Mouse (Mus musculus): ENCODE measurements around the gene Metap1. TPM values are rescaled to one million over a fixed set of nuclear protein-coding genes. Genes with fewer than 3 reads are reported as not detected.

The Metap1 gene
- total RNA-seq, 2 experiments from 2014 or later, result 38.7 to 45.5 TPM

DNA sequence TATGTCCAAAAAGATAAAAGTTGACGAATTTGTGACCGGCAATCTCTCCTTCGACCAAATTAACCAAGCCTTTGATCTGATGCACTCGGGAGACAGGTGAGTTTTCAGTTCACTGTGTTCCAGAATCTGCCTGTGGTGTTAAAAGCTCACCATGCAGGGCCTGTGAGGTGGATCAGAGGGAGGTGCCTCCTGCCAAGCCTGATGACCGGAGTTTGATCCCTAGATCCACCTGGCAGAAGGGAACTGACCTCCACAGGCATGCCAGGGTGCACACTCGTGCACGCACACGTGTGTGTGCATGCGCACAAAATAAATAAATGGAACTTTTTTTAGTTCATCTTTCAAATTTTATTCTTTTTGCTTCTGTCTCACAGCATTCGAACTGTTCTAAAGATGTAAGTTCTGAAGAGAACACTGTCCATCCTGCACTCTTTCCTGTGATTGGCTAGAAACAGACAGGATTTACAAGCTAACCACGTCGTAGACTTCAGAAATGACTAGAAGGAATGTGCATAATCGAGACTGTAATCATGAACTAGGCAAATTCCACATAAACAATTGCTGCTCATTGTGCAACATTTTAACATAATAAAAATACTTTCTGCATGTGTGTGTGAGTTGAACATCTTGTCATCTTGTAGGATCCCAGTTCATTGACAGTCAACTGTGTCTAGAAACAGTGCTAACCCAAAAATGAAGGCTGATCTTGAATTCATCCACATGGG is 34.4 kb downstream of the Metap1 start:
- no peak for ATAC-seq (replicated peaks; ENCODE audit: poor library complexity, severe bottlenecking)

DNA sequence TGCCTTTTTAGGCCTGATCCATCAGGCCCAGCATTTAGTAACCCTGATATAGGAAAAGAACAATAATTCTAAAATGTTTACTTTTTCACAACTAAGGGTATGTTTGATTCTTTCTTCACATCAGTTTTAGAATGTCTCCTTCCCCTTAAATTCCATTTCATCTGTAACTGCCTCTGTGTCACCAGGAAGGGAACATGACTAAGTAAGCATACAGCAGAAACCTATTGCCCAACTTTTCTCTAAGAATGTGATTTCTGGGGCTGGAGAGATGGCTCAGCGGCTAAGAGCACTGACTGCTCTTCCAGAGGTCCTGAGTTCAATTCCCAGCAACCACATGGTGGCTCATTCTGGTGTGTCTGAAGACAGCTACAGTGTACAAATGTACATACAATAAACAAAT is 35.1 kb downstream of the Metap1 start:
- ATAC-seq (replicated peaks; ENCODE audit: poor library complexity, severe bottlenecking), result no peak

DNA sequence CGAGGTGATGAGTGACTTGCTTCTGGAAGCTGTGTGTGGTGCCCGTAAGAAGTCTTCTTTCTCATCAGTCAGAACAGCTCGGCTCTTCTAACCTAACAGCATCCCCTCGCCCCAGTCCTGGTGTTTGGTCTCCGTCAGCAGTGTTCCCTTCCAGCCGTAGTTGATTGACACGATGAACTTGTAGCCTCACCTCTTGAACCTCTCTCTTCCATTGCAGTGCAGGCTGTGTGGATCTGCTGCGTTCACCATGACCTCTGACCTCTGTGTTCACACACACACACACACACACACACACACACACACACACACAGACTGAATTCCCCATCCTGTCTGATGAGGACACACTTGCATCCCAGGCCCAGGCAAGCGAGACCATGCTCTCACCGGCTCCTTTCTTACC is 37.1 kb downstream of the Metap1 start:
- no peak for ATAC-seq (replicated peaks; ENCODE audit: poor library complexity, severe bottlenecking)

DNA sequence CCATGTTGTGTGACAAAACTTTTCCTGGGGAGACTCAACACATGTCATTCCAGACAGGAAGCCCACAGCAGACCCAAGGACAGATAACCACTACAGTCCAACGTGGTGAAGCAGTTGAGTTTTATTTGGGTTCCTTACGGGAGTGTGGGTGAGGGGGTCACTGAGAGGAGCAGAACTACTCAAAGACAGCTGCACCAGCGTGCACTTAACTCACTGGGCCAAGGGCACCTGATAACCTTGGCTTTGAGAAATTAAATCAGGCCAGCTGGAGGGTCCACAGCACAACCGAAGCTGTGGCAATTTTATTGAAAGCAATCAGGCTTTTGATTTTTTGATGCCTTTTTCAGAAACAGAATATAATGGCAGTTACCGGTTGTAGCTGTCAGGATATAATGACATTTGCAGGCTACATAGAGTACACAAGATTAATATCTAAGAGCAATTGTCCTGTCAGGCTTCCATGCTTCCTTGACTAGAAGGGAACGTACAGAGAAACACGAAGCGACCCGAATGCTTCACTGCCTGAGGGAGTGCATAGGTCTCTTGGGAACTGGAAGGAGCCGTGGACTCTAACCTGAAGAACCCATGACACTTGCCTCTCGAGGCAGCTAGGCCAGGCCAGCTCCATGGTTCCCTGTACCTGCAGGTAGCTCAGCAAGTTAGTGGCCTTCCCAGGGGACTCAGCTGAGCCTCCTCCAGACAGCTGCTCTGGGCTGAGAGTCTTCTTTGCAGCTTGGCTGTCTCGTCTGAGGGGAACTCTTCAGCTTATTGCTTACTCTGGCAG is 41.0 kb downstream of the Metap1 start:
- no peak for ATAC-seq (replicated peaks; ENCODE audit: poor library complexity, severe bottlenecking)

DNA sequence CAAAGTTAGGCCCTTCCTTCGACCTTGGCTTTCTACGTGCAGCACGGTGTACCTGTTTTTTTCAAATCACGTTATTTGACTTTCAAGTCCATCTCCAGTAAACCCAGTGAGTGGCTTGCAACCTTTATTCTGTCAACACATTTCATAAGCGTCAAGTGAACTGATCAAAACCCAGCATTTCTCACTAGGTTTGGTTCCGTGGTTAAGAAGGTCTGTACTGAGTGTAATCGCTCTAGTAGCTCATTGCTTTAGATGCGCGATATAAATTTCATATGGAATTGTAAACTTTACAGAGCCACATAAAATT is 45.9 kb downstream of the Metap1 start:
- ATAC-seq (replicated peaks; ENCODE audit: poor library complexity, severe bottlenecking), result no peak

DNA sequence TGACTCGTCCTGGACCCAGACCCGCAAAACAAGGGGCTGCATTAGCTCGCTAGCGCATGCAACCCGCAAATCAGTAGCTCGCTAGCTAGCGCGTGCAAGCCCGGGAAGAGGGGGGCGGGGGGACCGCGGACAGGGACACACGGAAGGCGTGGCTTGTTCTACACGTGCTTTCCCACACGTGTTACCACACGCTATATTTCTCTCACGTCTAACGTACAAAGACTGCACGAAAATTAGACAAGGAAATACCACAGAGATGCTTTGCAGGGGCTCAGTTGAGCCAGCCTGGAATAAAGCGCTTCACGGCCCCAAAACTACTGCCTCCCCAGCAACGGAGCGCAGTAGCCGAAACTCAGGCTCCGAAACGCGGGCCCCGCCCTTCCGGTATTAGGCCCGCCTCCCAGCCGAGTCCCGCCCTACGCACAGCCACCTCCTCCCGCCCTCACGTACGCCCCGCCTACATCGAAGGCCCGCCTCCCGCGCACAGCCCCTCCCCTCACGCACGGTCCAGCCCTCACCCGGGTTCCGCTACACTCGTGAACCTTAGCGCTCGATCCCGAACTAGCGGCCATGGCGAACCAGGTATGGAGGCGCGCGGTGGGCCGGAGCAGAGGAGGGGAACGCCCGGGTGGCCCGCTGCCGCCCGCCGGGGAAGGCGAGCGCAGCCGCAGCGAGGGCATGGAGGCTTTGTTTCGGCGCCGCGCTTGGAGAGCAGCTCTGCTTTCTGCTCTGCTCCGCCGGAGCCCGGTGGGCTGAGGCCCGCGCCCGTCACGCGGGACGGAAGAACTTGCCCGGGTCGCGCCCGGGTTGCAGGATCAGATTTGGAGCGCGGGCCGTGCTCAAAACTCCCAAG is 46.5 kb downstream of the Metap1 start, which contains the start of gene Adh5:
TSS of gene Adh5 (plus strand) at position 482 of the 853 bp plus-strand sequence.
- ATAC-seq (replicated peaks; ENCODE audit: poor library complexity, severe bottlenecking), result peak; percentile 93

DNA sequence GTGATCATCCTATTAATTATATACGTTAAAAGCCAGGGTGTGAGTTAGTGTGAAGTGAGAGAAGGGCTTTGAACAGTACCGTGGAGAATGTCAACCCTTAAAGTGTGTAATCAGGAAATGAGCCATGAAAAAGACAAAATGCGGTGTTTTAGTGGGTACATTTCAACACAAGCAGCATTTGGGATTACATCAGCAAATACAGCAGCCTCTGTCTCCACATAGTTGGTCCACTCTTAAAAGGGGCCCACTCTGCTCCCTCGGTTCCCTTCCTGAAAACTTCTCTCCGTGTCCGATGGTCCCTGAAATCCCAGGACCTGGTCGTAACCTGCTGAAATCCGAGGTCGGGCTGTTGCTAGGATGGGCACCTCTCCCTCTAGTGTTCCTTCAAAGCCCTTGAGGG is 47.1 kb downstream of the Metap1 start:
- ATAC-seq (replicated peaks; ENCODE audit: poor library complexity, severe bottlenecking), result peak; percentile 58

DNA sequence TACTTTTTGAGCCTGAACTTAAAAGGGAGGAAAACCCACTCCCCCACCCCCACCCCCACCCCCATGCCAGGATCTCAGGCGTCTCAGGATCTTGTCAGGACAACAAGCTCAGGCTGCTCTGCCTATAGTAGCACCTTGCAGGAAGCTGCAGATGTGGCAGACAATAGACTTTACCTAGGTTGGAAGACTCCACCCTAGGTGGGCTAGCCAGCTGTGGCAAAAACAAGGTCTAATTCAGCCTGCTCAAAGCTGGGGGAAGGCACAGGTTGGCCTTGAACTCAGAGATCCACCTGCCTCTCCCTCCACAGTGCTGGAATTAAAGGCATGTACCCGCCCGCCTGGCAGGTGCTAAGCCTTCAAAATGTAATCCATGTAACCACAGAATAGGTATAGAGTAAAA is 50.6 kb downstream of the Metap1 start:
- no peak for ATAC-seq (replicated peaks; ENCODE audit: poor library complexity, severe bottlenecking)

DNA sequence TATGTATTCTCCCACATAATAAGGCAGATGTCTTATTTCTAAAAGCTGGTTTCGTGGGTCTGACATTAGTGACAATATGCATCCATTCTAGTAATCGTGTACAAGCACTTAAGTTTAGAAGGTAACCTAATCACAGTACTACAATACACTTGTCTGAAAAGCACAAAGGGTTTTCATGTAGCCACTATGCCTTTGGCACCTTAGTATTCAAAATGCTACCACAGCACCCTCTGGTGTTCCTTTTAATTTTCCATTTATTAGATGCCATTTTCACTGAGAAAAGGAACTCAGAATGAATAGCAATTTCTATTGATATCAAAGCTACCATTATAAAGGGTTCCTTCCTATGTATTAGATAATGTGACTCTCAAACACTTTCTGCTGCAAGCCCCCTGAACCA is 57.5 kb downstream of the Metap1 start:
- no peak; the same call in 1 of the 2 replicates for ATAC-seq (replicated peaks; ENCODE audit: poor library complexity, severe bottlenecking)

DNA sequence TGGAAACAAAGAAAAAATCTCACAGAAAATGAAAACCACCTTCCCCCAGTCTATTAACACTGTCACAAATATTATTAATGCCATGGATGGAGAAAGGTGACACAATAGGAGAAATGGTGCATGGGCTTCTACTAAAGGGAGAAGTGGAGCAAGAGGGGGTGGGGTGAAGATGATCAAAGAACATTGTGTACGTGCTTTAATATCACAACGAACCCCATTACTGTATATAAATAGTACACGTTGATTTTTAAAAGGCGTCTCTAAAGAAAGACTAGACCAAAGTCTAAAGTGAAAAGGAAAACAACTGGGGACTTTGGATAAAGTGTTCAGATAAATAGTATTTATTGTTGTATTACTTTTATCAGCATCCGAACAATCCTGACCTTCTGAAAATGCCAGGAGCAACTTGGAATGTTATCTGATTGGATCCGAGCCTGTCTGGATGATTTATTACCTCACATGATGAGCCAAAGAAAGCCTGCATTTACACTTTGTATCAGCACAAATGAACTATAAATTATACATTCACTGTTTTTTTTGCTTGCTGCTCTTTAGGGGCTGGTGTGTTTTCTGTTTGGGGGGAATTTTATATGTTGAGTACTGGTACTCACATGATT is 58.8 kb downstream of the Metap1 start:
- no peak for ATAC-seq (replicated peaks; ENCODE audit: poor library complexity, severe bottlenecking)

DNA sequence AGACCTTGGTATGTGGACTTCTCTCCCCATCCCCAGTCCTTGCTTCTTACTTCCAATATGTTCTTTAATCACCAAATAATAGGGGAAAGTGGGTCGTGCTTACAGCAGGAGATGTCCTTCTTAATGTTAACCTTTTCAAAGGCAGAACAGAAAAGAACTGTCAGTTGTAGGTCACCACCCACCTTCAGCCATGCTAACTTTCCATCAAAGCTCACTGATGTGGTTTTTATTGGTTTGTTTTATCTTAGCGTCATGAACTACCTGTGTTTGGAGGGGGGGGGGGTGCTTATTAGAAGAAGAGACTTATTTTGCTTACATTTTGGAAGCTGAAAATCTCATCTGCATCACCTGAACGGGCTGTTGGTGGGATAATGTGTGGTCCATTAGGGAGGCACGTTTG is 65.1 kb downstream of the Metap1 start:
- ATAC-seq (replicated peaks; ENCODE audit: poor library complexity, severe bottlenecking), result no peak

DNA sequence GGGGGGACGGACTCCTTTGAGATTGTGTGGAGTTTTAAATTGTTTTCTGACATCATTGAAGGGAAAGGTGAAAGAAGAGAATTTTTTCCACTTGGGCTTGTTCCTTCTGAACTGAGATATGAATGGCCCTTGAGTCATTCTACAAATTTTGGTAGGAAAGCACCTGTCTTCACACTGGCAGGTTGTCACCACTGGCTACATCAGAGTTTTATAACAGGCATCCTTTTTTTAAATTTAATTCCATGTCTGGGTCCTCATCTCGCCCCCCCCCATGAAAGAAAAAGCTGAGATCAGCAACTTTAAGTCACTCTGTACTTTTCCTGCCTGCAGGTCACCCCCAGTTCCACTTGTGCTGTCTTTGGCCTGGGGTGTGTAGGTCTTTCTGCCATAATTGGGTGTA is 65.7 kb downstream of the Metap1 start:
- ATAC-seq (replicated peaks; ENCODE audit: poor library complexity, severe bottlenecking), result no peak

DNA sequence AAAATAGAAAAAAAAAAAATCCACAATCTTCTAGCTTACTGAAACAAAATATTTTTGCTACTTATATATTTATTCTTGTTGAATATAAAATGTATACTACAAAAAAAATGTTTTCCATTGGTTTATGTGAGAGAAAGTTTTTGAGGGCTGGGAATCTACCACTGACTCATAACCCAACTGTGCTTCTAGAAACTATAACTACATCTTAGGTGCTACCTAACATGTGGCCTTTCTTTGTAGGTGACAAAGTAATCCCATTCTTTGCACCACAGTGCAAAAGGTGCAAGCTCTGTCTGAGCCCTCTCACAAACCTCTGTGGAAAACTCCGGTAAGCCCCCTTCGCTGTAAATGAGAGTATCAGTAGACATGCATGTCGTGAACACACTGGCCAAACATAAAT is 68.9 kb downstream of the Metap1 start:
- ATAC-seq (replicated peaks; ENCODE audit: poor library complexity, severe bottlenecking), result no peak

DNA sequence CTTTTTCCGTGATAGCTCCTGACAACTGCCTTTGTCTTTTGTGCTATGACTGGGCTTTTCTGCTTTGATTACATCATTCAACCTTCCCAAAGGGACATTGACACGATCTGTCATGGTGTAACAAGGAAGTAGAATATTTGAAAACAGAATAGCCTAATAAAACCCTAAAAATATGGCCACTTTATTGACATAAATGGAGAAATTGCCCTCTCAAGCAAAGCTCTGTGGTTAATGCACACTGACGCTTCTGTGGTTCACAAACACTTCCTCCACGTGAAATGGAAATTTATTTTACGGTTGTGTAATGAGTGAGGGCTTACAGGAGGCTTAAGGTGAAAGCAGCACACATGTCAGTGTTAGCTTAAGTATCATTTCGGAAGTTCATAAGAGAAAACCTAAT is 69.9 kb downstream of the Metap1 start:
- ATAC-seq (replicated peaks; ENCODE audit: poor library complexity, severe bottlenecking), result peak; percentile 94

DNA sequence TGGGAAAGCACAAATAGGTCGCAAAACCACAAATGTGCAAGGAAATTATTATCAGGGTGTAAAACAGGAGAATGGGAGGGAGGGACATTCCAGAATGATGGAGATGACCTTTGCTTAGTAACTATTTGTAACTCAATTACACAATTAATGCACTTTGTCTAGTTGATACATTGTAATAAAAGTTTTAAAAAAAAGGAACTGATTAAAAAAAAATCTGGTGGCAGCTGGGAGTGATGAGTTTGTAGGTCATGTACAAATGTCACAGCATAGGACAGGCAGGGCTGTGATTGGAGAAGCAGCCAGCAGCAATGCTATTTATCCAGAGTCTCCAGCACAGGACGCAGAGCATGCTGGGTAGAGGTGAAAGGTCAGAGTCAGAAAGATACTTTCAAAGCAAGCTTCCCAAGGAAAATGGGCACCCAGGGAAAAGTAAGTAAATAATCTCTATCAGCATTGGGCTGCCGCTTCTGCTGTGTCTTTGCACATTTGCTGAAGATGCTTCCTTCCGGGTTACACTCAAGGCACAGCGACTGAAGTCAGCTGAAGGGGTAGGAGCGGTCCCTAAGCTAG is 74.1 kb downstream of the Metap1 start, which contains the start of gene Adh4:
TSS of gene Adh4 (plus strand) at position 346 of the 570 bp plus-strand sequence.
- ATAC-seq (replicated peaks; ENCODE audit: poor library complexity, severe bottlenecking), result no peak

DNA sequence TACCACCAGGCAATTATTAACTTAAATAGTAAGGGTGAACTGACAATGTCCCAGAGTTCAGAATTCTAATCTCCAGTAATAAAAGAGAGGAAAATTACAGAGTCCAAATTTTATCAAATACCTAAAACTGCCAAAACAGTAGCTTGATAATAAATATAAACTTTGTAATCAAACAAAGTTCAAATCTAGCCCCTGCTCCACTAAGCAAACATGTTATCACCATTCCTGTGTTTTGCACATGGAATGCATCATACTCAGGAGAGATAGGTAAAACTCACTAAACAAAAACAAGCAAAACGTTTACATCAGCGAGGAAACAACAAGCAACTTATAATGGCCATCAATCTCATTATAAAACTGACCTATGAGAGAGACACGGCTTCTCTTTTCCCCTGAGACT is 79.1 kb downstream of the Metap1 start:
- no peak for ATAC-seq (replicated peaks; ENCODE audit: poor library complexity, severe bottlenecking)

DNA sequence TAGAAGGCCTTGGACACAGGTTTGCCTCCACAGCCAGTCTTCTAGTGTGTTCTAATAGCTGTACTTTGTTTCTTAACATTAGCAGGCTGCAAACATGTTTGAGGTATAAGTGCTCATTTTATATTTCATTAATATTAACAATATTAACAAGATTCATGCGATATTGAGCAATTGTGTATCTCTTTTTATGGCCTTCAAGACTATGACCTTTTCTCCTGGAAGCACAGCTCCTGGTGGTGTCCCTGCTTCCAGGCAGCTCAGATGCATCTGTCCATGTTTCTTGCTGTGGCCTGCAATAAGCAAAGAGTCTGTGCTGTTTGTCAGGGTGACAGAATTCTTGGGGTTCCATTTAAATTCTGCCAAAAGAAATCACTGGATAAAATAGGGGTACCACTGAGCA is 79.7 kb downstream of the Metap1 start:
- no peak for ATAC-seq (replicated peaks; ENCODE audit: poor library complexity, severe bottlenecking)

All from granulocyte monocyte progenitor cell, adult 5-6 weeks (primary cell).